Mouse (Mus musculus): ENCODE measurements at regions not wholly inside any gene's neighbourhood (a gene's known extent, or its start where the extent isn't known, plus 50 kb on each side); places are given as distances from the start of the nearest gene placed in this dataset.

DNA sequence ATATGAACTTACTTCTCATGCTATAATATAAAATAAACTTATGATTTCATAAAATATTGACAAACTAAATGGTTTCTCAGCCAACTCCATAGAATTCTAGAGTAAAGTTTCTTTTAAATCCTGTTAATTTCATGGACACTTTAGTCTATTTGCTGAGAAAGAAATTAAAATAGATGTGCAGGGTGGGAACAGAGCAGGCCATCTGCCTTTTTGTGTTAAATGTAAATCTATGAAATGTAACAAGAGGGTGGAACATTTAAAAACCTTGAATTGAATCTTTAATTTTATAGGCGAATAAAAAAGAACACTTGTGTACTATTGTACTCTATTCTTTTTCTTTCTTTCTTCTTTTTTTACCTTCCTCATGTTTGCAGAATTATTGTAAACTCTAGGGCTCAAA is 1050.7 kb downstream of the Tbl1xr1 start:
- no peaks in the 10 kb centered on the region for H3K4me1 ChIP-seq (ENCODE audit: control insufficient read depth, insufficient read depth, low read length)

GRCm38 (mm10) chr3:23135551-23135950 is 1059.1 kb downstream of the Tbl1xr1 start:
- Histone ChIP-seq H3K27ac (ENCODE audit: low read depth, low read length) (no peak overlapping the region), H3K27me3 (replicated peaks; ENCODE audit: control insufficient read depth, insufficient read depth, low read length) (no peaks in the 10 kb centered on the region), H3K9ac (ENCODE audit: low read length) (no peak overlapping the region), H3K4me2 (ENCODE audit: low read length) (no peak overlapping the region), H3K9me3 (replicated peaks; ENCODE audit: control insufficient read depth, low read length) (no peaks in the 10 kb centered on the region), H3K4me1 (ENCODE audit: control insufficient read depth, insufficient read depth, low read length) (no peaks in the 10 kb centered on the region), H3K4me3 (ENCODE audit: low read depth, low read length) (no peak overlapping the region), H3K36me3 (ENCODE audit: control insufficient read depth, insufficient read depth, low read length) (no peaks in the 10 kb centered on the region)
- ATAC-seq, result no peak
- 63% methylated on average over 1 of the region's 1 CpGs for WGBS
- no peak for DNase-seq (ENCODE audit: low spot score)

More for the DNA sequence above, 1050.7 kb downstream of the Tbl1xr1 start:
- ATAC-seq (no peak), DNase-seq (ENCODE audit: low spot score) (no peak)
- WGBS, result 89% methylated on average over 1 of the region's 1 CpGs
- H3K4me3 ChIP-seq (ENCODE audit: low read depth, low read length), result no peak overlapping the region
- no peak overlapping the region for H3K9ac ChIP-seq (ENCODE audit: low read length)
- no peaks in the 10 kb centered on the region for H3K27me3 ChIP-seq (replicated peaks; ENCODE audit: control insufficient read depth, insufficient read depth, low read length)
- no peaks in the 10 kb centered on the region for H3K9me3 ChIP-seq (replicated peaks; ENCODE audit: control insufficient read depth, low read length)
- no peaks in the 10 kb centered on the region for H3K36me3 ChIP-seq (ENCODE audit: control insufficient read depth, insufficient read depth, low read length)
- H3K27ac ChIP-seq (ENCODE audit: low read depth, low read length), result no peak overlapping the region
- H3K4me2 ChIP-seq (ENCODE audit: low read length), result no peak overlapping the region

- H3K27ac ChIP-seq (ENCODE audit: low read depth, low read length), result no peak overlapping the region
- no peaks in the 10 kb centered on the region for H3K36me3 ChIP-seq (ENCODE audit: control insufficient read depth, insufficient read depth, low read length)
- H3K4me1 ChIP-seq (ENCODE audit: control insufficient read depth, insufficient read depth, low read length), result no peaks in the 10 kb centered on the region
- H3K4me3 ChIP-seq (ENCODE audit: low read depth, low read length), result no peak overlapping the region
- no peak for DNase-seq (ENCODE audit: low spot score)
- H3K27me3 ChIP-seq (replicated peaks; ENCODE audit: control insufficient read depth, insufficient read depth, low read length), result no peaks in the 10 kb centered on the region
- no peaks in the 10 kb centered on the region for H3K9me3 ChIP-seq (replicated peaks; ENCODE audit: control insufficient read depth, low read length)
- no peak overlapping the region for H3K4me2 ChIP-seq (ENCODE audit: low read length)
- no peak overlapping the region for H3K9ac ChIP-seq (ENCODE audit: low read length)
- ATAC-seq, result no peak
These were observed 1062.5 kb downstream of the Tbl1xr1 start for GRCm38 (mm10) chr3:23138932-23139331.

- H3K36me3 ChIP-seq (ENCODE audit: control insufficient read depth, insufficient read depth, low read length), result no peaks in the 10 kb centered on the region
- H3K4me2 ChIP-seq (ENCODE audit: low read length), result no peak overlapping the region
- DNase-seq (ENCODE audit: low spot score) (no peak), ATAC-seq (no peak)
- no peak overlapping the region for H3K27ac ChIP-seq (ENCODE audit: low read depth, low read length)
- no peaks in the 10 kb centered on the region for H3K9me3 ChIP-seq (replicated peaks; ENCODE audit: control insufficient read depth, low read length)
- H3K4me3 ChIP-seq (ENCODE audit: low read depth, low read length), result no peak overlapping the region
- 58% methylated on average over 3 of the region's 3 CpGs for WGBS
- no peaks in the 10 kb centered on the region for H3K27me3 ChIP-seq (replicated peaks; ENCODE audit: control insufficient read depth, insufficient read depth, low read length)
- no peak overlapping the region for H3K9ac ChIP-seq (ENCODE audit: low read length)
- no peaks in the 10 kb centered on the region for H3K4me1 ChIP-seq (ENCODE audit: control insufficient read depth, insufficient read depth, low read length)
These were observed 1088.5 kb downstream of the Tbl1xr1 start for GRCm38 (mm10) chr3:23164828-23165450.

DNA sequence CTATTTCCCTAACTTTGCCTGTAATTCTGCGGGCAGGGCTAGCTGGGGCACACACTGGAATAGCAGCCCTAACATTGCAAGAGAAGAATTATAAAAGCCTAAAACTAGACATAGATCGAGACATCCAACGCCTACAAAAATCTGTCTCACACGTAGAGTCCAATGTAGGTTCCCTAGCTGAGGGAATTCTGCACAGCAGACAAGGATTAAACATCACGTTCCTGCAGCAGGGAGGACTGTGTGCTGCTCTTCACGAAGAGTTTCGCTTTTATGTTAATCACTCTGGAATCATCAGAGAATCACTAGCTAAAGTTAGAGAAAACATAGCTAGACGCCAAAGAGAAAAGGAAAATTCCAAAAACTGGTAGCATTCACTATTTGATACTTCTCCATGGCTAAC is 1106.9 kb downstream of the Tbl1xr1 start:
- Histone ChIP-seq H3K4me2 (ENCODE audit: low read length) (no peak overlapping the region), H3K9ac (ENCODE audit: low read length) (no peak overlapping the region), H3K9me3 (replicated peaks; ENCODE audit: control insufficient read depth, low read length) (no peaks in the 10 kb centered on the region), H3K4me1 (ENCODE audit: control insufficient read depth, insufficient read depth, low read length) (no peaks in the 10 kb centered on the region), H3K27ac (ENCODE audit: low read depth, low read length) (no peak overlapping the region), H3K27me3 (replicated peaks; ENCODE audit: control insufficient read depth, insufficient read depth, low read length) (no peaks in the 10 kb centered on the region), H3K36me3 (ENCODE audit: control insufficient read depth, insufficient read depth, low read length) (no peaks in the 10 kb centered on the region), H3K4me3 (ENCODE audit: low read depth, low read length) (no peak overlapping the region)
- 94% methylated on average over 8 of the region's 8 CpGs for WGBS
- DNase-seq (ENCODE audit: low spot score) (no peak), ATAC-seq (no peak)

DNA sequence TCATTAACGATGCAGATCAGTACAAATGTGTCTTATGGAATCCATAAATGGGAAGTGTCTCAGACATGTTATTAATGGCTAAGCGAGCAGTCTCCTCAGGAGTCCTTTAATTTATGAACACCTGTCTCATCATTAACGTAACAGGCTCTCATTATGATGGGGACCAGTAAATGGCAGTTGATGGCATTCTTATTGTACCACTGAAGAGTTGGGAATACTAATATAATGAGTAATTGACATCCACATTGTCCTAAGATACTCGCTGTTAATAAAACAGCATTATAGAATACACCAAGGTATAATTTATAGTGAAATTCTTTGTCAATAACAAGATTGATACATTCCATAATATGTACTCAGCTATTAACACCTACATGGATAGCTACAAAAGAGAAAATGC is 1112.0 kb downstream of the Tbl1xr1 start:
- WGBS, result 65% methylated on average over 4 of the region's 4 CpGs
- H3K4me3 ChIP-seq (ENCODE audit: low read depth, low read length), result no peak overlapping the region
- ATAC-seq, result no peak
- no peak for DNase-seq (ENCODE audit: low spot score)
- H3K9me3 ChIP-seq (replicated peaks; ENCODE audit: control insufficient read depth, low read length), result no peaks in the 10 kb centered on the region
- no peak overlapping the region for H3K27ac ChIP-seq (ENCODE audit: low read depth, low read length)
- no peak overlapping the region for H3K9ac ChIP-seq (ENCODE audit: low read length)
- H3K4me1 ChIP-seq (ENCODE audit: control insufficient read depth, insufficient read depth, low read length), result no peaks in the 10 kb centered on the region
- no peaks in the 10 kb centered on the region for H3K36me3 ChIP-seq (ENCODE audit: control insufficient read depth, insufficient read depth, low read length)
- no peak overlapping the region for H3K4me2 ChIP-seq (ENCODE audit: low read length)
- no peaks in the 10 kb centered on the region for H3K27me3 ChIP-seq (replicated peaks; ENCODE audit: control insufficient read depth, insufficient read depth, low read length)

GRCm38 (mm10) chr3:23200056-23200455 is 1123.6 kb downstream of the Tbl1xr1 start:
- DNase-seq (ENCODE audit: low spot score), result no peak
- WGBS, result 30% methylated on average over 1 of the region's 1 CpGs

GRCm38 (mm10) chr3:23214427-23214826 is 1138.0 kb downstream of the Tbl1xr1 start:
- Histone ChIP-seq H3K9ac (ENCODE audit: low read length) (no peak overlapping the region), H3K4me3 (ENCODE audit: low read depth, low read length) (no peak overlapping the region), H3K36me3 (ENCODE audit: control insufficient read depth, insufficient read depth, low read length) (no peaks in the 10 kb centered on the region), H3K4me1 (ENCODE audit: control insufficient read depth, insufficient read depth, low read length) (no peaks in the 10 kb centered on the region), H3K27ac (ENCODE audit: low read depth, low read length) (no peak overlapping the region), H3K27me3 (replicated peaks; ENCODE audit: control insufficient read depth, insufficient read depth, low read length) (no peaks in the 10 kb centered on the region), H3K4me2 (ENCODE audit: low read length) (no peak overlapping the region), H3K9me3 (replicated peaks; ENCODE audit: control insufficient read depth, low read length) (no peaks in the 10 kb centered on the region)
- 97% methylated on average over 1 of the region's 1 CpGs for WGBS
- no peak for DNase-seq (ENCODE audit: low spot score)
- no peak for ATAC-seq

More at GRCm38 (mm10) chr3:23200056-23200455, 1123.6 kb downstream of the Tbl1xr1 start:
- Histone ChIP-seq H3K4me3 (ENCODE audit: low read depth, low read length) (no peak overlapping the region), H3K9ac (ENCODE audit: low read length) (no peak overlapping the region), H3K9me3 (replicated peaks; ENCODE audit: control insufficient read depth, low read length) (no peaks in the 10 kb centered on the region), H3K4me1 (ENCODE audit: control insufficient read depth, insufficient read depth, low read length) (no peaks in the 10 kb centered on the region), H3K27ac (ENCODE audit: low read depth, low read length) (no peak overlapping the region), H3K4me2 (ENCODE audit: low read length) (no peak overlapping the region), H3K27me3 (replicated peaks; ENCODE audit: control insufficient read depth, insufficient read depth, low read length) (no peaks in the 10 kb centered on the region), H3K36me3 (ENCODE audit: control insufficient read depth, insufficient read depth, low read length) (no peaks in the 10 kb centered on the region)
- ATAC-seq, result no peak

DNA sequence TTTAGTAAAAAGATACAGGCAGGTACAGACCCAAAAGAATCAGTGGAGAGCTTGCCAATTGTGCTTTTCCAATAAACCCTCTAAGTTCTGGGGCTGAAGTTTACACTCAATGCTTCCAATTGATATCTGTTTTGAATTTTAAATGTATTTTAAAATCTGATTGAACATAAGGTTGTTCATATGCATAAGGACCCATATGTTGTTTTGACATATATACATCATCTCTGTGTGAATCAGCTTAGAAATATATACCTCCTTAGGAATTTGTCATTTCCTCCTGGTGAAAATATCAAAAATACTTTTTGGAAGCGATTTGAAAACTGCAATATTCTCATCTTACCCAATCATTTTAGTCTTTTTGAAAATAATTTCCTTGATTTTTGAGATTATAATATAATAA is 1140.3 kb downstream of the Tbl1xr1 start:
- H3K4me3 ChIP-seq (ENCODE audit: low read depth, low read length), result no peak overlapping the region
- H3K27ac ChIP-seq (ENCODE audit: low read depth, low read length), result no peak overlapping the region
- no peak overlapping the region for H3K4me2 ChIP-seq (ENCODE audit: low read length)
- peak; percentile 58; the same call in 1 of the 2 replicates for ATAC-seq
- H3K27me3 ChIP-seq (replicated peaks; ENCODE audit: control insufficient read depth, insufficient read depth, low read length), result no peaks in the 10 kb centered on the region
- H3K4me1 ChIP-seq (ENCODE audit: control insufficient read depth, insufficient read depth, low read length), result no peaks in the 10 kb centered on the region
- H3K9ac ChIP-seq (ENCODE audit: low read length), result no peak overlapping the region
- H3K36me3 ChIP-seq (ENCODE audit: control insufficient read depth, insufficient read depth, low read length), result no peaks in the 10 kb centered on the region
- WGBS, result 74% methylated on average over 1 of the region's 1 CpGs
- no peaks in the 10 kb centered on the region for H3K9me3 ChIP-seq (replicated peaks; ENCODE audit: control insufficient read depth, low read length)
- peak; percentile 38 for DNase-seq (ENCODE audit: low spot score)
